Mouse (Mus musculus) G1E (cell line): ENCODE measurements at regions not wholly inside any gene's neighbourhood (a gene's known extent, or its start where the extent isn't known, plus 50 kb on each side); places are given as distances from the start of the nearest gene placed in this dataset.
"Not testable (repeated sequence)": the region's sequence is repeated elsewhere in the genome, so short reads cannot be mapped to it uniquely, and the experiment has no call there.

Source experiments
- CTCF ChIP-seq: IDR thresholded peaks from 2 replicates; pipeline ENCODE4 v1.5.1; 2012; ENCODE audit warnings: low read depth, low read length, inconsistent platforms, mixed read lengths
- GATA1 ChIP-seq: IDR thresholded peaks from 2 replicates; pipeline ENCODE4 v1.6.1; 2012; ENCODE audit warnings: borderline replicate concordance, low read length, inconsistent platforms, mixed read lengths
- POLR2AphosphoS5 ChIP-seq: IDR thresholded peaks from 2 replicates; pipeline ENCODE4 v1.6.1; 2012; ENCODE audit warnings: low read depth, low read length, inconsistent platforms; ENCODE audit not compliant: insufficient replicate concordance
- TAL1 ChIP-seq: conservative IDR thresholded peaks from 2 replicates; pipeline ENCODE4 v1.6.1; 2012; ENCODE audit warnings: low read depth, low read length, inconsistent platforms, mixed read lengths

- TF ChIP-seq CTCF, GATA1, POLR2AphosphoS5, TAL1: not testable (repeated sequence)
Measured at GRCm38 (mm10) chr14:53166327-53166726, 670.8 kb upstream of the Olfr1507 start.
